Mouse (Mus musculus) T-cell, adult 66 days (primary cell): ENCODE measurements around the gene Exosc1. TPM values are rescaled to one million over a fixed set of nuclear protein-coding genes. Genes with fewer than 3 reads are reported as not detected.

Experiments used
- total RNA-seq, 2 experiments: library from RNA; stranded (reverse); gene quantifications; 3 replicates in 1 of 2; 4 replicates in 1 of 2; pipeline ENCODE4 v1.2.4; 2023

Exosc1 gene
- 10 to 100 TPM; 47.2 to 54.1 TPM for total RNA-seq

GRCm38 (mm10) chr19:41933179-41934086, at the start of gene Exosc1, which contains the start of gene Zdhhc16:
Gene Exosc1 (minus strand): TSS chr19:41933423.
Gene Zdhhc16 (plus strand): TSS chr19:41933480.

GRCm38 (mm10) chr19:41981595-41981927, 48.3 kb upstream of the Exosc1 start, which contains the start of gene Ubtd1:
Gene Ubtd1 (plus strand): TSS chr19:41981763.

GRCm38 (mm10) chr19:41980819-41981594, 47.8 kb upstream of the Exosc1 start, which contains the start of gene Mms19:
Gene Mms19 (minus strand): TSS chr19:41981157.

GRCm38 (mm10) chr19:41911178-41912073, 21.8 kb downstream of the Exosc1 start, which contains the start of gene Pgam1:
Gene Pgam1 (plus strand): TSS chr19:41911923.

GRCm38 (mm10) chr19:41895460-41896318, 37.5 kb downstream of the Exosc1 start, which contains the start of gene Rrp12:
Gene Rrp12 (minus strand): TSS chr19:41896173.

Other genes with a start within 250 kb of the Exosc1 start
- gene Slit1, start 189.8 kb downstream of the Exosc1 start, total RNA-seq = not detected
- 1 to 10 TPM; 2.2 to 2.7 TPM for gene Arhgap19, start 131.4 kb downstream of the Exosc1 start, total RNA-seq
- gene Frat1, start 103.5 kb downstream of the Exosc1 start, total RNA-seq = 10 to 100 TPM; 53.0 to 53.4 TPM
- gene Frat2, start 85.3 kb downstream of the Exosc1 start, total RNA-seq = 100 to 1,000 TPM; 107 to 120 TPM
- gene Rrp12, start 37.2 kb downstream of the Exosc1 start, total RNA-seq = 10 to 100 TPM; 28.4 to 31.6 TPM
- 10 to 100 TPM; 54.0 to 58.5 TPM for gene Pgam1, start 21.5 kb downstream of the Exosc1 start, total RNA-seq
- 10 to 100 TPM; 38.3 to 47.9 TPM for gene Zdhhc16, start 57 bp upstream of the Exosc1 start, total RNA-seq
- 100 to 1,000 TPM; 101 to 136 TPM for gene Mms19, start 47.7 kb upstream of the Exosc1 start, total RNA-seq
- gene Ubtd1, start 48.3 kb upstream of the Exosc1 start, total RNA-seq = 1 to 10 TPM; 8.2 to 9.1 TPM
- gene Ankrd2, start 102.6 kb upstream of the Exosc1 start, total RNA-seq = not detected
- under 1 TPM in 1 of 2 experiments, not detected in 1; 0.32 TPM for gene Hoga1, start 112.2 kb upstream of the Exosc1 start, total RNA-seq
- not detected for gene 4933411K16Rik, start 118.8 kb upstream of the Exosc1 start, total RNA-seq
- under 1 TPM in 1 of 2 experiments, not detected in 1; 0.29 TPM for gene Morn4, start 152.9 kb upstream of the Exosc1 start, total RNA-seq
- 10 to 100 TPM; 40.9 to 47.4 TPM for gene Pi4k2a, start 157.0 kb upstream of the Exosc1 start, total RNA-seq
- gene Avpi1, start 195.6 kb upstream of the Exosc1 start, total RNA-seq = 1 to 10 TPM; 6.5 to 6.9 TPM
- gene Marveld1, start 214.0 kb upstream of the Exosc1 start, total RNA-seq = 10 to 100 TPM; 14.6 to 15.8 TPM
- gene Zfyve27, start 230.5 kb upstream of the Exosc1 start, total RNA-seq = 10 to 100 TPM; 71.5 to 75.2 TPM